Mouse (Mus musculus) myocyte (in vitro differentiated cells): ENCODE measurements around the gene Myrfl. TPM values are rescaled to one million over a fixed set of nuclear protein-coding genes. Genes with fewer than 3 reads are reported as not detected.

Source experiments
- H3K27me3 ChIP-seq: one replicate; pipeline ENCODE4 v1.6.1; 2011; ENCODE audit not compliant: control insufficient read depth, insufficient read depth, insufficient read length
- H3K36me3 ChIP-seq: one replicate; pipeline ENCODE4 v1.6.1; 2011; ENCODE audit not compliant: control insufficient read depth, insufficient read depth
- H3K4me2 ChIP-seq: one replicate; pipeline ENCODE4 v1.6.1; 2011; ENCODE audit warnings: low read depth, control low read depth
- H3K4me3 ChIP-seq: one replicate; pipeline ENCODE4 v1.5.1; 2011; ENCODE audit warnings: mild to moderate bottlenecking, control low read depth, moderate library complexity
- H3K79me2 ChIP-seq: one replicate; pipeline ENCODE4 v1.6.1; 2011; ENCODE audit not compliant: control insufficient read depth, insufficient read depth
- H3ac ChIP-seq: one replicate; pipeline ENCODE4 v1.6.1; 2011; ENCODE audit not compliant: control insufficient read depth, insufficient read length
- CEBPB ChIP-seq: IDR thresholded peaks from 2 replicates; pipeline ENCODE4 v1.6.1; 2011; ENCODE audit warnings: mild to moderate bottlenecking, moderate library complexity; ENCODE audit not compliant: poor library complexity, insufficient read depth, severe bottlenecking
- E2F4 ChIP-seq: IDR thresholded peaks from one replicate; pipeline ENCODE4 v1.6.1; 2011; ENCODE audit warnings: mild to moderate bottlenecking, control low read depth, moderate library complexity; ENCODE audit not compliant: insufficient read depth
- MAX ChIP-seq: IDR thresholded peaks from one replicate; pipeline ENCODE4 v1.6.1; 2011; ENCODE audit warnings: low read depth, mild to moderate bottlenecking, control low read depth
- MYOD1 ChIP-seq, 3 experiments: IDR thresholded peaks; one replicate each; pipeline ENCODE4 v1.6.1; 2011; ENCODE audit warnings: control low read depth in 2 of 3, low read depth in 2 of 3, mild to moderate bottlenecking in 2 of 3, moderate library complexity in 1 of 3; ENCODE audit not compliant: insufficient read length in 2 of 3, control insufficient read depth in 1 of 3
- MYOG ChIP-seq, 3 experiments: IDR thresholded peaks; one replicate each; pipeline ENCODE4 v1.6.1; 2011; ENCODE audit warnings: control low read depth in 2 of 3, low read depth in 2 of 3, mild to moderate bottlenecking in 2 of 3; ENCODE audit not compliant: insufficient read length in 2 of 3, control insufficient read depth in 1 of 3, insufficient read depth in 1 of 3
- POLR2A ChIP-seq: IDR thresholded peaks from one replicate; pipeline ENCODE4 v1.6.1; 2011; ENCODE audit warnings: low read depth, mild to moderate bottlenecking, control low read depth, moderate library complexity; ENCODE audit not compliant: insufficient read length
- POLR2AphosphoS2 ChIP-seq: IDR thresholded peaks from one replicate; pipeline ENCODE4 v1.6.1; 2011; ENCODE audit warnings: low read depth, control low read depth; ENCODE audit not compliant: insufficient read length
- REST ChIP-seq: IDR thresholded peaks from one replicate; pipeline ENCODE4 v1.6.1; 2011; ENCODE audit warnings: mild to moderate bottlenecking, control low read depth, moderate library complexity; ENCODE audit not compliant: insufficient read depth, insufficient read length
- SRF ChIP-seq: IDR thresholded peaks from one replicate; pipeline ENCODE4 v1.6.1; 2011; ENCODE audit warnings: low read depth; ENCODE audit not compliant: control insufficient read depth, insufficient read length
- TCF12 ChIP-seq: IDR thresholded peaks from one replicate; pipeline ENCODE4 v1.6.1; 2011; ENCODE audit warnings: mild to moderate bottlenecking, control low read depth; ENCODE audit not compliant: poor library complexity, insufficient read depth, severe bottlenecking
- TCF3 ChIP-seq: IDR thresholded peaks from one replicate; pipeline ENCODE4 v1.6.1; 2011; ENCODE audit warnings: low read depth, control low read depth; ENCODE audit not compliant: insufficient read length
- USF1 ChIP-seq: IDR thresholded peaks from one replicate; pipeline ENCODE4 v1.6.1; 2011; ENCODE audit warnings: low read depth, mild to moderate bottlenecking, control low read depth, moderate library complexity
- polyA plus RNA-seq: library from polyadenylated mRNA; unstranded; fragments of >200 nt; fragmentation: generic; extraction: Trizol; gene quantifications from one replicate; pipeline ENCODE4 v1.2.1, GENCODE M21; 2012; ENCODE audit warnings: missing spikeins

The Myrfl gene
- polyA plus RNA-seq, 1 experiment = 0.04 TPM

DNA sequence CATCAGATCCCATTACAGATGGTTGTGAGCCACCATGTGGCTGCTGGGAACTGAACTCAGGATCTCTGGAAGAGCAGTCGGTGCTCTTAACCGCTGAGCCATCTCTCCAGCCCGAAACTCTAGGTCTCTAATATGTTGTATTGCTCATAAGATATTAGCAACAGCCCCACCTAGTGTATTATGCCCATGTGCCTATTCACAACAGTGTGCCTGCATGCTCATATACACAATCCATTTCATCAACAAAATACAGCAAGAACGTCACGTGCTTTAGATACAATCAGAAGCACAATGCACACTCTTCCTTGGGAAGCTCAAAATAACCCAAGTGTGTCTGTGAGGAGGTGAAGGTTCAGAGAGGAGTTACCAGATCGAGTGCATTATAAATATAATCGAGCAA is 37.1 kb upstream of the Myrfl start:
- peaks cover 17% of the 10 kb centered on the region for H3K36me3 ChIP-seq

GRCm38 (mm10) chr10:116932418-116932817 is 35.7 kb upstream of the Myrfl start:
- Histone ChIP-seq H3K4me3 (no peak overlapping the region), H3ac (no peak overlapping the region), H3K79me2 (no peaks in the 10 kb centered on the region), H3K36me3 (peaks cover 10% of the 10 kb centered on the region), H3K4me2 (no peak overlapping the region), H3K27me3 (no peaks in the 10 kb centered on the region)
- TF ChIP-seq E2F4 = no peak
- no peak for TF ChIP-seq MYOD1 (IDR thresholded peaks at IDR 0.05; ENCODE audit: control insufficient read depth in 1 of 3, insufficient read length in 2 of 3, low read depth in 2 of 3)
- no peak for TF ChIP-seq USF1
- TF ChIP-seq CEBPB = no peak
- TF ChIP-seq POLR2AphosphoS2 = no peak
- TF ChIP-seq MAX = no peak
- TF ChIP-seq TCF12 = no peak
- TF ChIP-seq SRF = no peak
- no peak for TF ChIP-seq TCF3
- TF ChIP-seq MYOG (IDR thresholded peaks at IDR 0.05; ENCODE audit: control insufficient read depth in 1 of 3, insufficient read depth in 1 of 3, insufficient read length in 2 of 3, low read depth in 2 of 3) = no peak
- TF ChIP-seq REST = no peak
- TF ChIP-seq POLR2A = no peak

More for the DNA sequence above, 37.1 kb upstream of the Myrfl start:
- TF ChIP-seq USF1 (no peak), MAX (no peak), CEBPB (no peak), MYOG (IDR thresholded peaks at IDR 0.05; ENCODE audit: control insufficient read depth in 1 of 3, insufficient read depth in 1 of 3, insufficient read length in 2 of 3, low read depth in 2 of 3) (no peak), E2F4 (no peak), POLR2A (no peak), REST (no peak), MYOD1 (IDR thresholded peaks at IDR 0.05; ENCODE audit: control insufficient read depth in 1 of 3, insufficient read length in 2 of 3, low read depth in 2 of 3) (no peak), TCF12 (no peak), SRF (no peak)
- H3K27me3 ChIP-seq = no peaks in the 10 kb centered on the region
- no peak overlapping the region for H3K4me3 ChIP-seq
- H3K4me2 ChIP-seq = no peak overlapping the region
- no peak overlapping the region for H3ac ChIP-seq
- H3K79me2 ChIP-seq = no peaks in the 10 kb centered on the region

DNA sequence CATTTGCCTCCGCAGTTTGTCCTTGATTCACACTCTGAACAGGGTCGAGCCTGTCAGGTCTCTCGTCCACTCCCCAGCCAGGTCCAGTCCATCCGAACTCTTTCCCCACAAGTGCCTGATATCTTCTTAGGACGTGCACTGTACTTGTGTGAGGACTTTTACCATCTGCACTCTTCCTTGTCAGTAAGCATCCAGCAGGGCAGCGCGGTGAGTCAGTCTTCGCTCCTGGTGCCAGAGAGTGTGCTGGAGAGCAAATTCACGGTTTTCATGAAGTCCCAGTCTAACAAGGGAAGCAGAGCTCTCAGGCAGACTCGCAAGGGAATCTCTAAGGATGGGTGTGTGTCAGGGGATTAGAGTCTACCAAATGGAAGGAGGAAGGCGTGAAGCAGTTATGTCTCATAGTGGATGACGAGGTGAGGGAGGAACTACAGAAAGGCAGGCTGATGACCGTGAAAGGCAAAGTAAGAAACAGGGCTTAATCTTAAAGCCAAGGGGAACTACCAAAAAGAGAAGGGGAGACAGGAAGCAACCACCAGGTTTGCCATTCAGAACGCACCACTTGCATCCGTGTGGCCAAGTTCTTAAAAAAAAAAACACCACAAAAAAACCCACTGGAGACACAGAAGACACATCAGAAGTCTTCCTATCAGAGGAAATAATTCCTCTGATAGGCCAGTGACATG is 34.9 kb upstream of the Myrfl start:
- H3K36me3 ChIP-seq = peaks cover 5% of the 10 kb centered on the region
- TF ChIP-seq TCF3 = no peak
- TF ChIP-seq MAX = no peak
- no peak for TF ChIP-seq POLR2AphosphoS2
- no peak for TF ChIP-seq MYOG (IDR thresholded peaks at IDR 0.05; ENCODE audit: control insufficient read depth in 1 of 3, insufficient read depth in 1 of 3, insufficient read length in 2 of 3, low read depth in 2 of 3)
- no peak for TF ChIP-seq E2F4
- TF ChIP-seq USF1 = no peak
- no peak for TF ChIP-seq CEBPB
- TF ChIP-seq TCF12 = no peak
- TF ChIP-seq POLR2A = no peak
- no peak for TF ChIP-seq MYOD1 (IDR thresholded peaks at IDR 0.05; ENCODE audit: control insufficient read depth in 1 of 3, insufficient read length in 2 of 3, low read depth in 2 of 3)
- TF ChIP-seq SRF = no peak
- no peak for TF ChIP-seq REST
- peak overlapping the region; percentile 46 for H3K4me2 ChIP-seq
- no peak overlapping the region for H3K4me3 ChIP-seq
- H3K27me3 ChIP-seq = no peaks in the 10 kb centered on the region
- H3ac ChIP-seq = no peak overlapping the region
- no peaks in the 10 kb centered on the region for H3K79me2 ChIP-seq

DNA sequence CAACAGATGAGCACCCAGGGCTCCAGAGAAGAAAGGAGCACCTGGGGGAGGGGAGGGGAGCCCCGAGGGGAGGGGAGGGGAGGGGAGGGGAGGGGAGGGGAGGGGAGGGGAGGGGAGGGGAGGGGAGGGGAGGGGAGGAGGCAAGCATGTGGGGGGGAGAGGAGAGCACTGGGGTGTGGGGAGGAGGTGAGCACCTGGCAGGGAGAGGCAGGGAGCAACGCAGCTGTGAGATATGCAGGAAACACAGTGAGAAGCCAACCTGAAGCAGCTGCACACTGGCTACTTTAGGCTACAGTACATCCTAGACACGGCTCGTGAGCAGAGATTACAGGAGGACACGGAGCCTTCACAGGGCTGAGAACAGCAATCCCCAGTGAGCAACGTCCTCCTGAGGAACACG is 34.2 kb upstream of the Myrfl start:
- peak in 1 of 3 experiments; percentile 19 for TF ChIP-seq MYOD1 (IDR thresholded peaks at IDR 0.05; ENCODE audit: control insufficient read depth in 1 of 3, insufficient read length in 2 of 3, low read depth in 2 of 3)
- TF ChIP-seq TCF3 = no peak
- no peak for TF ChIP-seq TCF12
- H3K36me3 ChIP-seq = peaks cover 12% of the 10 kb centered on the region

More for the DNA sequence above, 34.2 kb upstream of the Myrfl start:
- H3K27me3 ChIP-seq = no peaks in the 10 kb centered on the region
- H3K79me2 ChIP-seq = no peaks in the 10 kb centered on the region
- H3K4me3 ChIP-seq = no peak overlapping the region
- H3ac ChIP-seq = no peak overlapping the region
- peak overlapping the region; percentile 46 for H3K4me2 ChIP-seq
